Mouse (Mus musculus) telencephalon, adult 2 months (tissue): ENCODE data around the gene Adh6b.
A peak's percentile ranks its signal among the peaks of the same experiment; 100 is the strongest.

Source experiments
- DNase-seq: peaks from one replicate; pipeline ENCODE4 v3.0.0-alpha.2; 2011; ENCODE audit warnings: low read depth, low spot score

Gene Adh6b

GRCm38 (mm10) chr3:138341471-138341870 is at the start of gene Adh6b:
Gene Adh6b, plus strand, starts transcription at chr3:138341775.
- DNase-seq, result no peak

- DNase-seq, result no peak
Measured at GRCm38 (mm10) chr3:138293298-138293895, 48.2 kb upstream of the Adh6b start.

GRCm38 (mm10) chr3:138300130-138300529 is 41.4 kb upstream of the Adh6b start:
- DNase-seq, result no peak

GRCm38 (mm10) chr3:138302676-138303075 is 38.9 kb upstream of the Adh6b start:
- DNase-seq, result no peak

- DNase-seq, result no peak
Measured at GRCm38 (mm10) chr3:138303771-138304488, 37.6 kb upstream of the Adh6b start.

- DNase-seq, result no peak
Measured at GRCm38 (mm10) chr3:138304489-138304871, 37.1 kb upstream of the Adh6b start.

GRCm38 (mm10) chr3:138305486-138306289 is 35.9 kb upstream of the Adh6b start:
- peak; percentile 4 for DNase-seq

GRCm38 (mm10) chr3:138306290-138306683 is 35.3 kb upstream of the Adh6b start:
- DNase-seq, result no peak

GRCm38 (mm10) chr3:138309910-138310309 is 31.7 kb upstream of the Adh6b start:
- no peak for DNase-seq

- DNase-seq, result no peak
Measured at GRCm38 (mm10) chr3:138311015-138311414, 30.6 kb upstream of the Adh6b start.

- no peak for DNase-seq
Measured at GRCm38 (mm10) chr3:138312965-138313364, 28.6 kb upstream of the Adh6b start, which contains the start of gene Adh6a. Gene Adh6a, plus strand, starts transcription at chr3:138313286.

- DNase-seq, result no peak
Measured at GRCm38 (mm10) chr3:138316908-138317472, 24.6 kb upstream of the Adh6b start.

- no peak for DNase-seq
Measured at GRCm38 (mm10) chr3:138325001-138325400, 16.6 kb upstream of the Adh6b start.

- DNase-seq, result no peak
Measured at GRCm38 (mm10) chr3:138325466-138325865, 16.1 kb upstream of the Adh6b start.

- no peak for DNase-seq
Measured at GRCm38 (mm10) chr3:138333910-138334309, 7.7 kb upstream of the Adh6b start.

- DNase-seq, result no peak
Measured at GRCm38 (mm10) chr3:138334320-138334719, 7.3 kb upstream of the Adh6b start.

- no peak for DNase-seq
Measured at GRCm38 (mm10) chr3:138335566-138335965, 6.0 kb upstream of the Adh6b start.

- DNase-seq, result no peak
Measured at GRCm38 (mm10) chr3:138336104-138336754, 5.3 kb upstream of the Adh6b start.

- DNase-seq, result no peak
Measured at GRCm38 (mm10) chr3:138347041-138347440, 5.5 kb downstream of the Adh6b start.

GRCm38 (mm10) chr3:138352012-138352809 is 10.6 kb downstream of the Adh6b start:
- DNase-seq, result no peak

- no peak for DNase-seq
Measured at GRCm38 (mm10) chr3:138358856-138359255, 17.3 kb downstream of the Adh6b start.
